Mouse (Mus musculus) thymus, postnatal 36 days (tissue): ENCODE measurements at regions not wholly inside any gene's neighbourhood (a gene's known extent, or its start where the extent isn't known, plus 50 kb on each side); places are given as distances from the start of the nearest gene placed in this dataset.

ENCODE experiments used
- DNase-seq, 2 experiments: peaks; one replicate each; pipeline ENCODE4 v3.0.0; 2022; ENCODE audit warnings: mixed read lengths in 2 of 2

- DNase-seq, result no peak
Observed at GRCm38 (mm10) chr7:76146385-76146784, 83.3 kb upstream of the Agbl1 start.

- no peak for DNase-seq
Observed at GRCm38 (mm10) chr7:76156869-76157268, 72.8 kb upstream of the Agbl1 start.

GRCm38 (mm10) chr7:76164191-76164590 is 65.5 kb upstream of the Agbl1 start:
- no peak for DNase-seq

GRCm38 (mm10) chr7:76164735-76165630 is 64.7 kb upstream of the Agbl1 start:
- no peak for DNase-seq

- no peak for DNase-seq
Observed at GRCm38 (mm10) chr7:76170481-76170880, 59.2 kb upstream of the Agbl1 start.

GRCm38 (mm10) chr7:76176235-76176634 is 53.5 kb upstream of the Agbl1 start:
- DNase-seq, result no peak

- DNase-seq, result no peak
Observed at GRCm38 (mm10) chr7:76177420-76177819, 52.3 kb upstream of the Agbl1 start.
